Mouse (Mus musculus) hindbrain, embryonic 15.5 days (tissue): ENCODE measurements around the gene Baz2b. TPM values are rescaled to one million over a fixed set of nuclear protein-coding genes. Genes with fewer than 3 reads are reported as not detected.
A peak's percentile ranks its signal among the peaks of the same experiment; 100 is the strongest.

ENCODE experiments used
- ATAC-seq: fragments of 200-750 bp; cut with Nextera tagmentation; 2 replicates; pipeline ENCODE4 v1.8.0; 2017; ENCODE audit warnings: low read depth, moderate number of reproducible peaks, moderate TSS enrichment; ENCODE audit not compliant: low FRiP score
- H3K27ac ChIP-seq: fragments of 300-500 bp; sonication (generic); replicated peaks from 2 replicates; pipeline ENCODE4 v1.5.1; 2015; ENCODE audit warnings: mild to moderate bottlenecking, inconsistent platforms
- H3K27me3 ChIP-seq: fragments of 300-500 bp; sonication (generic); 2 replicates; pipeline ENCODE4 v1.6.1; 2015; ENCODE audit warnings: control low read depth, inconsistent platforms
- H3K36me3 ChIP-seq: fragments of 300-500 bp; sonication (generic); 2 replicates; pipeline ENCODE4 v1.6.1; 2015; ENCODE audit warnings: control low read depth, inconsistent platforms
- H3K4me1 ChIP-seq: fragments of 300-500 bp; sonication (generic); replicated peaks from 2 replicates; pipeline ENCODE4 v1.6.1; 2015; ENCODE audit warnings: control low read depth, inconsistent platforms
- H3K4me2 ChIP-seq: fragments of 300-500 bp; sonication (generic); 2 replicates; pipeline ENCODE4 v1.6.1; 2015; ENCODE audit warnings: moderate library complexity, mild to moderate bottlenecking, inconsistent platforms
- H3K4me3 ChIP-seq: fragments of 300-500 bp; sonication (generic); 2 replicates; pipeline ENCODE4 v1.5.1; 2015; ENCODE audit warnings: mild to moderate bottlenecking, inconsistent platforms
- H3K9ac ChIP-seq: fragments of 300-500 bp; sonication (generic); 2 replicates; pipeline ENCODE4 v1.6.1; 2015; ENCODE audit warnings: inconsistent platforms
- H3K9me3 ChIP-seq: fragments of 300-500 bp; sonication (generic); 2 replicates; pipeline ENCODE4 v1.6.1; 2016; ENCODE audit warnings: control low read depth, inconsistent platforms
- WGBS: fragments of 180-500 bp; shearing (Covaris S2); methylation state at CpG from one replicate; pipeline ENCODE4 v1.1.7; 2015; 5-methylcytosine and 5-hydroxymethylcytosine counted together
- polyA plus RNA-seq: library from polyadenylated mRNA; unstranded; fragments of >200 nt; fragmentation: Nextera tagmentation; extraction: Ambion mirVana; gene quantifications from 2 replicates; pipeline ENCODE4 v1.2.1, GENCODE M21; 2015

Baz2b gene
- polyA plus RNA-seq, 1 experiment from 2014 or later, result 74.7 TPM

DNA sequence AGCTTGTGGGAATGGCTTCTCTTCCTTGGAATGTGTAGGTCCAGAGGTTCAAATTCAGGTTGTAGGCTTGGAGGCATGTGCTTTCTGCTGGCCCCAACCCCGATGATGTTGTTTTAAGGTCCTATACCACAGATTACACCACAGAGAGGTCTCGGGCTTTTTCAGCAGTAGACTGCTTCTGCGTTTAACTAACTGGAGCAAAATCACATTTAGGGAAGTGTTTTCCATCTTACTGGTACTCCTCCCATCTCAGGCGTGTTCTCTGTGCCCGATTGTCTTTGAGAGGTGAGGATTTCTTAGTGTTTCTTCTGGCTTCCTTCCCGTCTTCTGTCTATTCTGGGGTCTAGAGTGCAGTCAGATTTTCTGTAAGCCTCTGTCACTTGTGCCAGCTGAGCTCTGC, 8.0 kb upstream of the Baz2b start:
- Histone ChIP-seq H3K9ac (no peak overlapping the region), H3K9me3 (no peaks in the 10 kb centered on the region), H3K4me3 (no peak overlapping the region), H3K36me3 (no peaks in the 10 kb centered on the region), H3K4me1 (peaks cover 34% of the 10 kb centered on the region), H3K27ac (no peak overlapping the region), H3K4me2 (no peak overlapping the region), H3K27me3 (no peaks in the 10 kb centered on the region)
- WGBS, result 85% methylated on average over 6 of the region's 6 CpGs
- ATAC-seq, result no peak

DNA sequence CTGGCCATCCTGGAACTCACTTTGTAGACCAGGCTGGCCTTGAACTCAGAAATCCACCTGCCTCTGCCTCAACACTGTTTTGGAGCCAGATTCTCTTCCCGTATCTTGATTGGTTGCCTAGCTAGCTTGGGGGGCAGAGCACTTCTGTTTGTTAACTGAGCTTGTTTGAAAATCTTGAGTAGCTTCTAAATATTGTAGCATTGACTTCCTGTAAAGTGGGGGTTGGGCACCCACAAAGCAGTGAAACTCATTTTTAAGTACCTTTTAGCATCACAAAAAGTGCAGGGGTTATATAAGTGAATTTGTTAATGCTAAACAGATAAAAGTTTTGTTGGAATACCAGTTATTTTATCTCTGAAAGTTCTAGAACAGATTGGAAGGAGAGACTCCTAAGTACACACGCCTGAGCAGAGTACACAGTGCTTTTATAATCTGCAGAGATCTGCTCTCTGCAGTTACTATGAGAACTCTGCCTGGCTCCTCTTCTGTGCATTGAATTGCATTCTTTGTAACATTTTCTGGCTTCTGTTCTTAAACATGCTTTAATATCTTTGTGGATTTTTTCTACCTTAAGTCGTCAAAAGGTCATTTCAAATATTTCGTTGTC, 7.0 kb upstream of the Baz2b start:
- Histone ChIP-seq H3K27ac (no peak overlapping the region), H3K27me3 (no peaks in the 10 kb centered on the region), H3K9ac (no peak overlapping the region), H3K4me3 (no peak overlapping the region), H3K9me3 (no peaks in the 10 kb centered on the region), H3K4me1 (peaks cover 40% of the 10 kb centered on the region), H3K36me3 (no peaks in the 10 kb centered on the region), H3K4me2 (no peak overlapping the region)
- WGBS, result 92% methylated on average over 4 of the region's 4 CpGs
- no peak for ATAC-seq

- no peaks in the 10 kb centered on the region for H3K9me3 ChIP-seq
- H3K27me3 ChIP-seq, result no peaks in the 10 kb centered on the region
- no peaks in the 10 kb centered on the region for H3K36me3 ChIP-seq
- H3K27ac ChIP-seq, result no peak overlapping the region
- no peak overlapping the region for H3K9ac ChIP-seq
- 96% methylated on average over 2 of the region's 2 CpGs for WGBS
- H3K4me3 ChIP-seq, result no peak overlapping the region
- no peak overlapping the region for H3K4me2 ChIP-seq
- no peak for ATAC-seq
- peaks cover 42% of the 10 kb centered on the region for H3K4me1 ChIP-seq
Measured at GRCm38 (mm10) chr2:60214683-60215082, 5.0 kb upstream of the Baz2b start.

GRCm38 (mm10) chr2:60212488-60212887, 2.8 kb upstream of the Baz2b start:
- no peaks in the 10 kb centered on the region for H3K36me3 ChIP-seq
- H3K9ac ChIP-seq, result no peak overlapping the region
- H3K4me3 ChIP-seq, result no peak overlapping the region
- H3K4me1 ChIP-seq, result peaks cover 50% of the 10 kb centered on the region
- H3K4me2 ChIP-seq, result no peak overlapping the region; the same call in 1 of the 2 replicates
- no peaks in the 10 kb centered on the region for H3K27me3 ChIP-seq
- H3K9me3 ChIP-seq, result no peaks in the 10 kb centered on the region
- H3K27ac ChIP-seq, result no peak overlapping the region
- ATAC-seq, result no peak

DNA sequence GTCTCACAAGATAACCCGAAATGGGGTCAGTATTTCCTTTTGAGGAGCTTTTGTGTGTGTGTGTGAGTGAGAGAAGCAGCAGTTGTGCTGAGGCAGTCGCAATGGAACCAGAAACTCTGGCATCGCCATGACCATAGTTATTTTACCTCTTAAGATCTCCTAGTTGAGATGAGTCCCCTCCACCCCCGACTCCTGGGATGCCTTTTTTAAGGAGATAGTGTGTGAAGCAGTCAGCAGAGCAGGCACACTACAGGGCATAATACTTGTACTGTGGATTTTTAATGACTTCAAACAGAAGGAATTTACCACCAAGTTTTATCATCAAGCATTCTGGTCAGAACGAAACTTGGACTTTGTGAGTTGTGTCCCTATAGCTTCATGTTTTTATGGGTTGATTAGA, 1.2 kb upstream of the Baz2b start:
- no peaks in the 10 kb centered on the region for H3K36me3 ChIP-seq
- 0 out of 2 replicates have a peak overlapping the region, but pooled peaks have one; percentile 92 for H3K27ac ChIP-seq
- H3K4me1 ChIP-seq, result peaks cover 41% of the 10 kb centered on the region
- H3K4me3 ChIP-seq, result peak overlapping the region; percentile 96
- 18% methylated on average over 5 of the region's 5 CpGs for WGBS
- H3K9ac ChIP-seq, result peak overlapping the region; percentile 89
- no peaks in the 10 kb centered on the region for H3K9me3 ChIP-seq
- H3K27me3 ChIP-seq, result no peaks in the 10 kb centered on the region
- H3K4me2 ChIP-seq, result peak overlapping the region; percentile 71
- no peak for ATAC-seq

DNA sequence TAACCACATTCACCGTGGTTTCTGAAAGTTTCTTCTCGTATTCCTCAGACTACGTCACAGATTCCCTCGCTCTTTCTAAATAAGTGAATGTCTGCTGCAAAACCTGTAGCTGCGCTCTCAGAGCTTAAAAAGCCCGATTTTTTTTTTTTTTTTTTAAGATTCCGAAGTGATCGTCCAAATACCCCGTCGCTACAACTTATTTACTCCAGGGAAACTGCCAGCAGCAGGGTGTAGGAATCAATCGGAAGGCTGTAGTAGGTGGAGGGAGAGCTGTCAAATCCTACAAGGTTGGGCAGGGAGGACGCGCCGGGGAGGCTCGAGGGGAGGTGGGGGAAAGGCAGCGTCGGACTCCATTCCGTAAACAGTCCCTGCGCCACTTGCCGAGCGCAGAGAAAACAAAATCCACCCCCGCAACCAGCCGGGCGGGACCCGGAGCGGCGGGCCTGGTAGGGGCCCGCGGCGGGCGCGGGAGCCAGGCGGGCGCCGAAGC, 472 bp downstream of the Baz2b start:
- Histone ChIP-seq H3K9me3 (no peaks in the 10 kb centered on the region), H3K36me3 (peaks cover 14% of the 10 kb centered on the region; the same call in 1 of the 2 replicates), H3K27me3 (peaks cover 3% of the 10 kb centered on the region; the same call in 1 of the 2 replicates), H3K4me1 (peaks cover 40% of the 10 kb centered on the region), H3K27ac (peak overlapping the region; percentile 92), H3K9ac (peak overlapping the region; percentile 89), H3K4me2 (peak overlapping the region; percentile 71), H3K4me3 (peak overlapping the region; percentile 96)
- under 1% methylated on average over 35 of the region's 35 CpGs for WGBS
- peak; percentile 54; the same call in 1 of the 2 replicates for ATAC-seq

GRCm38 (mm10) chr2:60205795-60206194, 3.8 kb downstream of the Baz2b start:
- Histone ChIP-seq H3K9ac (no peak overlapping the region), H3K36me3 (peaks cover 15% of the 10 kb centered on the region; the same call in 1 of the 2 replicates), H3K9me3 (no peaks in the 10 kb centered on the region), H3K27ac (no peak overlapping the region), H3K4me1 (peaks cover 14% of the 10 kb centered on the region), H3K4me2 (no peak overlapping the region), H3K4me3 (no peak overlapping the region), H3K27me3 (peaks cover 4% of the 10 kb centered on the region; the same call in 1 of the 2 replicates)
- ATAC-seq, result no peak
- WGBS, result 34% methylated on average over 6 of the region's 6 CpGs

GRCm38 (mm10) chr2:60204162-60204561, 5.5 kb downstream of the Baz2b start:
- Histone ChIP-seq H3K27me3 (peaks cover 4% of the 10 kb centered on the region; the same call in 1 of the 2 replicates), H3K4me1 (peaks cover 13% of the 10 kb centered on the region), H3K36me3 (peaks cover 15% of the 10 kb centered on the region; the same call in 1 of the 2 replicates), H3K9me3 (no peaks in the 10 kb centered on the region), H3K4me2 (no peak overlapping the region), H3K4me3 (no peak overlapping the region), H3K9ac (no peak overlapping the region), H3K27ac (no peak overlapping the region)
- 92% methylated on average over 6 of the region's 6 CpGs for WGBS
- no peak for ATAC-seq

GRCm38 (mm10) chr2:60203733-60204132, 5.9 kb downstream of the Baz2b start:
- H3K27me3 ChIP-seq, result peaks cover 4% of the 10 kb centered on the region; the same call in 1 of the 2 replicates
- WGBS, result 96% methylated on average over 4 of the region's 4 CpGs
- peaks cover 13% of the 10 kb centered on the region for H3K4me1 ChIP-seq
- H3K9ac ChIP-seq, result no peak overlapping the region
- H3K4me2 ChIP-seq, result no peak overlapping the region
- no peak overlapping the region for H3K4me3 ChIP-seq
- no peak for ATAC-seq
- H3K36me3 ChIP-seq, result peaks cover 15% of the 10 kb centered on the region; the same call in 1 of the 2 replicates
- no peaks in the 10 kb centered on the region for H3K9me3 ChIP-seq
- no peak overlapping the region for H3K27ac ChIP-seq

DNA sequence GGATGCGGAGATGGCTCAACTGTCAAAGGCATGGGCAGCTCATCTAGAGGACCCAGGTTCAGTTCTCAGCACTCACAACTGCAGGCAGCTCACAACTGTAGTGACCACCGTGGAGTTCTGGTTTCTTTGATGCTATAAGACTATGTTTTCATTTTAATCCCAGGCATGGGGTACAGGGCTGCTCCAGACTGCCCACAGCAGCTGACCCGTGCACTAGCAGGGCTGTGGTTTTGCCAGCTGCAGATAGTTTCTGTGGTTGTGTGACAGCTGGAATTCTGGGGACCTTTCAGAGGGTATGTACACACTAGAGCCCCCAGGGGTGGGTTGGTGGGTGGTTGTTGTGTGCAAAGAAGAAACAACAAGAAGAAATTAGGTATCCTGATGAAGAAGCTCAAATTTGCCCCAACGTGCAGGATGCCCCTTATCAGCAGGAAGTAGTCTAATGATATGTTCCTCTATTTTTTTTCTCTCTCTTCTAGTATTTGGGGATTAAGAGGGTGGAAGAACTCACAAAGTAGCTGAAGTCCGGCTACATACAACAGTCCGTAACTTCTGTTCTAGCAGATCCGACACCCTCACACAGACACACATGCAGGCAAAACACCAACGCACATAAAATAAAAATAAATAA, 6.6 kb downstream of the Baz2b start:
- no peak overlapping the region for H3K4me3 ChIP-seq
- H3K27me3 ChIP-seq, result peaks cover 4% of the 10 kb centered on the region; the same call in 1 of the 2 replicates
- no peak for ATAC-seq
- H3K9ac ChIP-seq, result no peak overlapping the region
- peaks cover 15% of the 10 kb centered on the region; the same call in 1 of the 2 replicates for H3K36me3 ChIP-seq
- no peaks in the 10 kb centered on the region for H3K9me3 ChIP-seq
- H3K4me1 ChIP-seq, result peaks cover 8% of the 10 kb centered on the region
- 93% methylated on average over 8 of the region's 8 CpGs for WGBS
- H3K4me2 ChIP-seq, result no peak overlapping the region
- H3K27ac ChIP-seq, result no peak overlapping the region

DNA sequence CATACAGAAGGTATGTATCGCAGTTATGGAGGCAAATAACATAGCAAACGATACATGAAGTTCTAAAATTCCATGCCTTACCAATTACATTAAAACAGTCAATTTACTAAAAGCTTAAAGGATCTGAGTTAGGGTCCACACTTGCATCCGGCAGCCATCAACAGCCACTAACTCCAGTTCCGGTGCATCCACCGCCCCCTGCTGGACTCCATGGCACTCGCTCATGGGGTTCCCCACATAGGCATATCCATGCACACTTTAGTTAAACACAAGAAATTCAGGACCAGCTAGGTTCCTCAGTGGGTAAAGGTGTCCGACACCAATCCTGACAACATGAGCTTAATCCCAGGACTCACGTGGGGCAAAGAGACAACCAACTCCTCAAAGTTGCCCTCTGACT, 9.0 kb downstream of the Baz2b start:
- Histone ChIP-seq H3K4me1 (no peaks in the 10 kb centered on the region), H3K9ac (no peak overlapping the region), H3K36me3 (peaks cover 15% of the 10 kb centered on the region; the same call in 1 of the 2 replicates), H3K4me2 (no peak overlapping the region), H3K27me3 (peaks cover 4% of the 10 kb centered on the region; the same call in 1 of the 2 replicates), H3K27ac (no peak overlapping the region), H3K4me3 (no peak overlapping the region), H3K9me3 (no peaks in the 10 kb centered on the region)
- 52% methylated on average over 8 of the region's 8 CpGs for WGBS
- no peak for ATAC-seq

DNA sequence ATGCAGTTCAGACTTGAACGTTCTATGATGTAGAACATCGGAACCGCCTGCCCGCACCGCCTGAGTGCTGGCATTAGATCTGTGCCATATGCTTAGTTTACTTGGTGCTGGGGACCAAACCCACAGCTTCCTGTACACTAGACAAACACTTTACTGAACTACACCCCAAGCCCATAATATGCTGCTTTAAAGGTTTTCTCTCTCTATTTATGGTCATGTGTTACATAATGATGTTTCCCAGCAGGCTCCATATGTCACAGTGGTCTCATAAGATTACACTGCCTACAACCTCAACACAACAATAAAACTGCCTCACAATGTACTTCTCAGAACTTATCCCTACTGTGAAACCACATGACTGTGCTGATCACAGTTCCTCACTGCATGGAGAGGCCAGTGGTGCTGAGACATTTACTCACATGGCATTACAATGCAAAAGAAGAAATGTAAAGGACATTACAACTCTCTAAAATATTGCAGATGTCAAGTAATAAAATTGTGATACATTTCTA, 9.5 kb downstream of the Baz2b start:
- Histone ChIP-seq H3K27ac (no peak overlapping the region), H3K4me3 (no peak overlapping the region), H3K27me3 (peaks cover 4% of the 10 kb centered on the region; the same call in 1 of the 2 replicates), H3K4me2 (no peak overlapping the region), H3K36me3 (peaks cover 11% of the 10 kb centered on the region; the same call in 1 of the 2 replicates), H3K9me3 (no peaks in the 10 kb centered on the region), H3K4me1 (no peaks in the 10 kb centered on the region), H3K9ac (no peak overlapping the region)
- ATAC-seq, result no peak
- WGBS, result 92% methylated on average over 5 of the region's 5 CpGs
